Mouse (Mus musculus): ENCODE results near the gene Pld2. TPM values are rescaled to one million over a fixed set of nuclear protein-coding genes. Genes with fewer than 3 reads are reported as not detected.

The Pld2 gene
- 25.1 and 27.7 TPM in 2 replicates for polyA plus RNA-seq (2012; rRNA removed)

GRCm38 (mm10) chr11:70539877-70540587, at the start of gene Pld2:
Gene Pld2, plus strand, starts transcription at chr11:70540064.

DNA sequence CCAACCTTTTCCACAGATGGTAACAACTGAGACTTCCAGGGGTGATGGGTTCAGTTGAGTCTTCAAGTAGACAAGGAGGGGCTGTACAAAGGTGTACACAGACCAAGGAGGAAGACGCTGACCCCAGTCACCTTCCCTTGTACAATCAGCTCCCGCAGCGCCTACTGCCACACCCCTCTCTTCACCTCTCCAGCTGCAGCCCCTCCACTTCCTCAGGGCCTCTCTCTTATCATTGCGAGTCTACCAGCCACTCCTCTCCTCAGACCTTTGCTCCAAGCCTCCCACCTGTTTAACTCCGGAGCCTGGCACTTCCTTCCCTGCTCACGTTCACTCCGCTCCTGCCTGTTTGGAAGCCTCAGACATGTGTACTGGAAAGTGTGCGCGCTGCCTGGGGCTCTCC, 34.9 kb upstream of the Pld2 start, which contains the start of gene Tm4sf5:
TSS of gene Tm4sf5 (plus strand) at position 275 of the 400 bp plus-strand sequence.

GRCm38 (mm10) chr11:70514288-70514687, 25.6 kb upstream of the Pld2 start, which contains the start of gene Vmo1:
Gene Vmo1, minus strand, starts transcription at chr11:70514616.

DNA sequence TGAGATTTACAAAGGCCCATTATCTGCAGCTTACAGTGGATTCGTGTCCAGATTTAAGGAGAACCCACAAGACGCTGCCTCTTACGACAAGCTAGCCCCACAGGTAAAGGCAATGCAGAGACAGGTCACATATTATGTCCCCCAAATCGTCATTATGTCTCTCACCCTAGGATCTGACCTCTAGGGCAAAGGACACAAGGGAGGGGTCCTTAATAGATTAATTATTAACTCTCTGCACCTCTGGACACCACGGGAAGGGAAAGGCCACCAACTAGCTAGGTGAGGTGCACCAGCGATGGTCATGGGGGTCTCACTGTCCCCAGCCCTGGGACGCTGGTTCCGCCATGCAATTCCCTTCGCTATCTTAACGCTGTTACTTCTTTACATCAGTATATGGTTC, 20.9 kb upstream of the Pld2 start, which contains the start of gene Gltpd2:
TSS of gene Gltpd2 (plus strand) at position 274 of the 400 bp plus-strand sequence.

DNA sequence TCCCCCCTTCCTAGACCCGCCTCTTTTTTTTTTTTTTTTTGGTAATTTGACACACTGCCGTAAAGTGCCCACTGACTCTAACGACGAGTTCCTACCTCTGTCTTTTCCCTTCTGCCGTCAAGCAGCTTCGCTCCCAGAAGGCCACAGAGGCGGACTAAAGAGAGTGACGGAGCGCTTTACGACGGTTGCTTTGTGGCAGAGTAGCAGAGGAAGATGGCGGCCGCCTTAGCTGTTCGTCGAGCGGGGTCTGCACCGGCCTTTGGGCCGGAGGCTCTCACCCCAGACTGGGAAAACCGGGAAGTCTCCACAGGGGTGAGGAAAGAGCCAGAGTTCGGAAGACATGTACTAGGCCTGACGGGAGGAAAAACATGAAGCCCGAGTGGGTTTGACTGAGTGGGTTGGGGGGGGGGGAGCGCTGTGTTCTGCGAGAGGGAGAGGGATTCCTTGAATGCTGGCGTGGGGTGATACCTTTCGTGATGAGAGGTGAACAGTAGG, 14.6 kb upstream of the Pld2 start, which contains the start of gene Psmb6:
TSS of gene Psmb6 (plus strand) at position 184 of the 495 bp plus-strand sequence.

DNA sequence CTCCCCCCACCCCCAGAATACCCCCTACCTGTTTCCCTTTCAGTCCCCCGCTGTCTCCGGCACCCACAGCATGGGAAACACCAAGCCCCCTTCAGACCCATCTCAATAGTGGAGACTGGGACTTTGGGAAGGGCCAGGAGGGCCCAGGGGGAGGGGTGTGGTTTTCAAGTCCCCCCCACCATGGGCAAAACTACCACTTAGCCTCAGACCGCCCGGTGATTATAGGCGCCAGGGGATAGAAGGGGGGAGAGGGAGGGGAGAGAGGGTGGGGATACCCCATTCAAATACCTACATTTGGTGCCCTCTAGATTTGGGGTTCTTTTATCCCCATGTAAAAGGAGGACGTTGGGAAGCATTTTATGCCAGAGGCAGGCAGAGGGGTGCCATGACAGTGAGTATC, 7.0 kb upstream of the Pld2 start, which contains the start of gene Gm40193:
TSS of gene Gm40193 (minus strand) at position 101 of the 400 bp plus-strand sequence.

DNA sequence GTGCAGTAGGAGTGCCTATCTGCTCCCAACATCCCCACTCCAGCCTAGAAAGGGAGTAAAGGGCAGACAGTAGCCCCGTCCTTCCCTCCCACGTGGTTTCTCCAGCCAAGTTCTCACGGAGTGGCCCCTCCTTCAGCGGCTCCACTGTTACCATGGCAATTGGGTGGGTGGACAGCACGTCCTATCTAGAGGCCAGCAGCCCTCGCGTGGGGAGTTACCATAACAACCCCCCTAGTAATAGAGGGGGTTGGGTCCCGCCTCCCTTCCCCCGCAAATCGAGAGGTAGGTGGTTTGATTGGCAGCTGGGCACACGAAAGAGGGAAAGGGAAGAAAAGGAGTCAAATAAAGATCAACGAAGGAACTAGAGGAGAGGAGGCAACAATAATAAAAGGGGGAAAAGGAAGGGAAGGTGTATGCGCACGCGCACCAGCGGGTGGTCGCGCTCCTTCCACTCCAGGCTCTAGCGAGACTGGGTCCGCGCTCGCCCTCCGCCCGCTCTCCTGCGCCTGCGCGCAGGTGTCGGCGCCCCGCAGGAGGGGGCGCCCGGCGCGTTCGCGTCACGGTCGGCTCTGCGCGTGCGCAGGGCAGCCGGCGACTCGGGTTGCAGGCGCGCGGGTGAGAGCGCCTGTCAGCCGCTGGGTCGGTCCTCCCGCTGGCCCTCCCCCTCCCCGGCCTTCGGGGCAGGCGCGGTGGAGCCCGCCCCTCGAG, 22.6 kb downstream of the Pld2 start, which contains the start of gene Mink1:
TSS of gene Mink1 (plus strand) at position 595 of the 708 bp plus-strand sequence.

Other genes starting within 250 kb of the Pld2 start
- gene Alox12e, start 217.4 kb upstream of the Pld2 start, polyA plus RNA-seq (2012; rRNA removed): 0.29 and 0.41 TPM in 2 replicates
- gene Alox15, start 188.0 kb upstream of the Pld2 start, polyA plus RNA-seq (2012; rRNA removed): 3.4 and 10.5 TPM in 2 replicates
- gene Pelp1, start 130.0 kb upstream of the Pld2 start, polyA plus RNA-seq (2012; rRNA removed): 9.3 and 10.3 TPM in 2 replicates
- 16.9 and 23.4 TPM in 2 replicates for gene Arrb2, start 107.4 kb upstream of the Pld2 start, polyA plus RNA-seq (2012; rRNA removed)
- 6.9 and 7.9 TPM in 2 replicates for gene Med11, start 88.1 kb upstream of the Pld2 start, polyA plus RNA-seq (2012; rRNA removed)
- gene Zmynd15, start 80.6 kb upstream of the Pld2 start, polyA plus RNA-seq (2012; rRNA removed): 2.3 TPM in 2 replicates
- gene Cxcl16, start 80.1 kb upstream of the Pld2 start, polyA plus RNA-seq (2012; rRNA removed): 14.1 and 16.5 TPM in 2 replicates
- gene Tm4sf5, start 34.8 kb upstream of the Pld2 start, polyA plus RNA-seq (2012; rRNA removed): 9.1 and 10.4 TPM in 2 replicates
- gene Vmo1, start 25.4 kb upstream of the Pld2 start, polyA plus RNA-seq (2012; rRNA removed): not detected in 2 replicates
- 0.10 TPM in 1 of 2 replicates, not detected in the other for gene Gltpd2, start 20.9 kb upstream of the Pld2 start, polyA plus RNA-seq (2012; rRNA removed)
- 154 and 176 TPM in 2 replicates for gene Psmb6, start 14.7 kb upstream of the Pld2 start, polyA plus RNA-seq (2012; rRNA removed)
- gene Gm40193, start 7.1 kb upstream of the Pld2 start, polyA plus RNA-seq (2012; rRNA removed): not detected in 2 replicates
- gene Mink1, start 22.8 kb downstream of the Pld2 start, polyA plus RNA-seq (2012; rRNA removed): 57.1 and 69.6 TPM in 2 replicates
- gene 4930544D05Rik, start 75.8 kb downstream of the Pld2 start, polyA plus RNA-seq (2012; rRNA removed): not detected in 2 replicates
- 0.42 TPM in 1 of 2 replicates, not detected in the other for gene Chrne, start 79.2 kb downstream of the Pld2 start, polyA plus RNA-seq (2012; rRNA removed)
- 0.05 and 0.16 TPM in 2 replicates for gene Gp1ba, start 99.1 kb downstream of the Pld2 start, polyA plus RNA-seq (2012; rRNA removed)
- 33.9 and 37.1 TPM in 2 replicates for gene Rnf167, start 107.2 kb downstream of the Pld2 start, polyA plus RNA-seq (2012; rRNA removed)
- 46.6 and 58.0 TPM in 2 replicates for gene Slc25a11, start 107.4 kb downstream of the Pld2 start, polyA plus RNA-seq (2012; rRNA removed)
- 1,547 and 3,714 TPM in 2 replicates for gene Pfn1, start 114.6 kb downstream of the Pld2 start, polyA plus RNA-seq (2012; rRNA removed)
- gene Eno3, start 117.1 kb downstream of the Pld2 start, polyA plus RNA-seq (2012; rRNA removed): 17.5 and 26.2 TPM in 2 replicates
- gene Spag7, start 129.4 kb downstream of the Pld2 start, polyA plus RNA-seq (2012; rRNA removed): 8.1 and 8.5 TPM in 2 replicates
- gene Camta2, start 148.0 kb downstream of the Pld2 start, polyA plus RNA-seq (2012; rRNA removed): 17.7 and 19.8 TPM in 2 replicates
- gene Inca1, start 160.1 kb downstream of the Pld2 start, polyA plus RNA-seq (2012; rRNA removed): 0.63 and 1.0 TPM in 2 replicates
- gene Kif1c, start 160.5 kb downstream of the Pld2 start, polyA plus RNA-seq (2012; rRNA removed): 42.2 and 58.4 TPM in 2 replicates
- gene Zfp3, start 224.1 kb downstream of the Pld2 start, polyA plus RNA-seq (2012; rRNA removed): 0.48 and 0.54 TPM in 2 replicates

All from stomach, adult 2 months (tissue).